ENCODE assay signal across 8 mouse cellular contexts in genomic region chr11:75133951-75134350, GRCm38 (mm10). TPM values are rescaled to one million over a fixed set of nuclear protein-coding genes. Genes with fewer than 3 reads are reported as not detected.
A peak's percentile ranks its signal among the peaks of the same experiment; 100 is the strongest.
DNase-seq lines count a peak whose midpoint lies in the region; ATAC-seq lines count a peak whose summit lies in the region.

No protein-coding gene starts in this region.

- no peak overlapping the region for H3K9ac ChIP-seq in heart, embryonic 12.5 days

- H3K4me2 ChIP-seq in heart, embryonic 12.5 days = no peak overlapping the region

- no peaks in the 10 kb centered on the region for H3K36me3 ChIP-seq in heart, embryonic 12.5 days

- peaks cover 51% of the 10 kb centered on the region for H3K4me1 ChIP-seq in heart, embryonic 12.5 days (replicated peaks)

- intact Hi-C loops in left cerebral cortex, postnatal 25 days (cut with DNase I) = no loop called here

- peak overlapping the region; percentile 69 for H3K27ac ChIP-seq in heart, embryonic 12.5 days (ENCODE audit: poor library complexity, severe bottlenecking)

- 3% methylated on average over 2 of the region's 2 CpGs for WGBS in heart, embryonic 12.5 days

- no peaks in the 10 kb centered on the region for H3K9me3 ChIP-seq in heart, embryonic 12.5 days (replicated peaks)

- ATAC-seq in heart, embryonic 12.5 days (ENCODE audit: insufficient number of reproducible peaks, low FRiP score) = peak; percentile 67; the same call in 1 of the 2 replicates

- no peaks in the 10 kb centered on the region for H3K27me3 ChIP-seq in heart, embryonic 12.5 days (replicated peaks)

- H3K4me3 ChIP-seq in heart, embryonic 12.5 days = no peak overlapping the region

- DNase-seq in adrenal gland, adult (ENCODE audit: inconsistent age in 2 of 2, low spot score in 1 of 2) = peak; percentile 42 to 60
- no peak for DNase-seq in adrenal gland, adult 18-20 months (ENCODE audit: low spot score in 2 of 2)
- peak; percentile 75 for DNase-seq in embryo, embryonic 10 days (ENCODE audit: low spot score)
- DNase-seq in kidney, postnatal 25 days = peak; percentile 82 to 88
- DNase-seq in retina, embryonic 14.5 days (ENCODE audit: low spot score) = peak; percentile 48
- DNase-seq in ovary, postnatal 10 days (ENCODE audit: low spot score) = no peak
- DNase-seq in left cerebral cortex, postnatal 25 days (ENCODE audit: low spot score in 2 of 2) = no peak

RNA-seq across cellular contexts. Expression of gene Hic1, which starts 35.4 kb away (rescaled TPM):
- 10 to 100 TPM in 1 of 2 experiments, 1 to 10 TPM in 1; 5.4 to 13.1 TPM for total RNA-seq in adrenal gland, adult 18-20 months (2021)
- 13.3 and 13.8 TPM in 2 replicates for polyA plus RNA-seq in heart, embryonic 12.5 days (2016; fragmentation: Nextera tagmentation; extraction: Ambion mirVana)
- 1 to 10 TPM; 3.3 to 3.5 TPM for total RNA-seq in left cerebral cortex, postnatal 25 days (2021)

RNA-seq across cellular contexts. Expression of gene Ovca2, which starts 44.7 kb away (rescaled TPM):
- total RNA-seq in adrenal gland, adult 18-20 months (2021) = 10 to 100 TPM; 15.9 to 19.8 TPM
- 19.4 and 20.5 TPM in 2 replicates for polyA plus RNA-seq in heart, embryonic 12.5 days (2016; fragmentation: Nextera tagmentation; extraction: Ambion mirVana)
- total RNA-seq in left cerebral cortex, postnatal 25 days (2021) = 10 to 100 TPM; 12.4 to 13.9 TPM

RNA-seq across cellular contexts. Expression of gene Dph1, which starts 57.1 kb away (rescaled TPM):
- total RNA-seq in adrenal gland, adult 18-20 months (2021) = 10 to 100 TPM; 23.4 to 34.5 TPM
- 23.3 and 23.5 TPM in 2 replicates for polyA plus RNA-seq in heart, embryonic 12.5 days (2016; fragmentation: Nextera tagmentation; extraction: Ambion mirVana)
- 10 to 100 TPM; 26.9 to 27.2 TPM for total RNA-seq in left cerebral cortex, postnatal 25 days (2021)

RNA-seq across cellular contexts. Expression of gene Rtn4rl1, which starts 59.6 kb away (rescaled TPM):
- total RNA-seq in adrenal gland, adult 18-20 months (2021) = 10 to 100 TPM; 27.7 to 33.2 TPM
- polyA plus RNA-seq in heart, embryonic 12.5 days (2016; fragmentation: Nextera tagmentation; extraction: Ambion mirVana) = 16.3 and 16.8 TPM in 2 replicates
- 10 to 100 TPM; 76.5 to 90.2 TPM for total RNA-seq in left cerebral cortex, postnatal 25 days (2021)

Comparison
In these comparisons a context has a peak if more than half of its experiments do, and no peak if none do; other contexts are left out.
1. DNase-seq: peak in adrenal gland, adult (2 of 2), embryo, embryonic 10 days (single experiment), kidney, postnatal 25 days (2 of 2) and retina, embryonic 14.5 days (single experiment); none in adrenal gland, adult 18-20 months (0 of 2), ovary, postnatal 10 days (single experiment) and left cerebral cortex, postnatal 25 days (0 of 2).